Mouse (Mus musculus): ENCODE measurements around the gene Dgkh. TPM values are rescaled to one million over a fixed set of nuclear protein-coding genes. Genes with fewer than 3 reads are reported as not detected.

Gene Dgkh
- polyA plus RNA-seq, 1 experiment from 2014 or later = 2.6 TPM

DNA sequence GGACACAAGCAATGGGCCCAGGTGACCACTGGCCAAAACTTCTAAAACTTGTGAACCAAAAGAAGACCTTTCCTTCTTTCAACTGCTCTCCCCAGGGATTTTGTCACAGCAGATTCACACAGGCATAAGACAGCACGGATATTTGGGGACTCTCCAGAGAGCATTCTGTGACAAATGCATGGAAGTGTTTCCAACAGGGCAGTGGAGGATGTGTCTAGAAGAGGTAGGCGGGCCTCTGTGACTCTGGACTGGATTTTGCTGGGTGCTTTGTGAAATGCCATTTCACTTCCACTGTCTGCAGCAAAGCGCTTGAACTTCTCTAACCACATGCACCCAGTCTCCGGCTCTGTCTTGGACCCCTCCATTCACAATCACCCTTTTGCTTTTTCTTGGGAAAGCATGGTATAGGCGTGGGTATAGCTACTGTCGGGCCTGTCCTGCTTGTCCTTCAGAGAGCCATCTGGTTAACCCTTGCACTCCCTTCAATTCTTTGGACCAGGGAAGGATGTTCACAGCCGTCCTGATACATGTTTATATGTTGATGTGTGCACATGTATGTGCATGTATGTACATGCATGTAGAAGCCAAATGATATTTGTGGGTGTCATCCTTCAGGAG lies 77.5 kb downstream of the Dgkh start:
- ATAC-seq = no peak
- H3K9me3 ChIP-seq (replicated peaks; ENCODE audit: control insufficient read depth, low read length, poor library complexity, severe bottlenecking) = no peaks in the 10 kb centered on the region; the same call in 1 of the 2 replicates
- no peak overlapping the region for H3K4me2 ChIP-seq (ENCODE audit: low read length)
- no peak overlapping the region for H3K4me3 ChIP-seq (ENCODE audit: low read depth, low read length)
- WGBS = 84% methylated on average over 7 of the region's 7 CpGs
- no peaks in the 10 kb centered on the region for H3K27me3 ChIP-seq (ENCODE audit: control insufficient read depth, insufficient read depth, low read depth, low read length)
- no peaks in the 10 kb centered on the region; the same call in 1 of the 2 replicates for H3K36me3 ChIP-seq (ENCODE audit: control insufficient read depth, insufficient read depth, low read length)
- no peak overlapping the region for H3K27ac ChIP-seq (ENCODE audit: low read length)
- H3K4me1 ChIP-seq (ENCODE audit: control insufficient read depth, insufficient read depth, low read length) = no peaks in the 10 kb centered on the region
- H3K9ac ChIP-seq (ENCODE audit: low read depth, low read length) = no peak overlapping the region

GRCm38 (mm10) chr14:78654196-78654595 lies 78.4 kb downstream of the Dgkh start:
- no peaks in the 10 kb centered on the region; the same call in 1 of the 2 replicates for H3K9me3 ChIP-seq (replicated peaks; ENCODE audit: control insufficient read depth, low read length, poor library complexity, severe bottlenecking)
- H3K27me3 ChIP-seq (ENCODE audit: control insufficient read depth, insufficient read depth, low read depth, low read length) = no peaks in the 10 kb centered on the region
- no peak overlapping the region for H3K9ac ChIP-seq (ENCODE audit: low read depth, low read length)
- ATAC-seq = no peak
- 80% methylated on average over 10 of the region's 10 CpGs for WGBS
- no peaks in the 10 kb centered on the region; the same call in 1 of the 2 replicates for H3K36me3 ChIP-seq (ENCODE audit: control insufficient read depth, insufficient read depth, low read length)
- H3K4me2 ChIP-seq (ENCODE audit: low read length) = no peak overlapping the region
- no peak overlapping the region for H3K4me3 ChIP-seq (ENCODE audit: low read depth, low read length)
- H3K27ac ChIP-seq (ENCODE audit: low read length) = no peak overlapping the region
- H3K4me1 ChIP-seq (ENCODE audit: control insufficient read depth, insufficient read depth, low read length) = no peaks in the 10 kb centered on the region

DNA sequence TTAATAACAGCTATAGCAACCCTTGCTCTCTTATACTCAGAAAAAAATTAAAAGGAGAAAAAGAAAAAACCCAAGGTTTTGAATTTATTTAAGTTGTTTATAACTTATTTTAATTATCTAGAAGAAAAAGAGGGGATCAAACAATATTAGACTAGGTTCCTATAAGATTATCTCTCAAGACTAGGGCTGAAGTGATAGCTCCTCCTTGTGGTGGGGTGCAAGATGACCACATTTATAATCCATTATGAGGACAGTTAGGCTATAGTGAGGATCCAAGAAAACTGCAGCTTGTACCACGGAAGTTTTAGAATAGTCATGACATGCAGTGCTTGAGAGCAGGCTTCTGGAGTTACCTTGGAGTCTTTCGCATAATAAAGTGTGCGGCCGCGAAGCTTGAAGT lies 79.2 kb downstream of the Dgkh start:
- Histone ChIP-seq H3K4me3 (ENCODE audit: low read depth, low read length) (no peak overlapping the region), H3K4me2 (ENCODE audit: low read length) (no peak overlapping the region), H3K27ac (ENCODE audit: low read length) (no peak overlapping the region), H3K4me1 (ENCODE audit: control insufficient read depth, insufficient read depth, low read length) (no peaks in the 10 kb centered on the region), H3K9ac (ENCODE audit: low read depth, low read length) (no peak overlapping the region), H3K9me3 (replicated peaks; ENCODE audit: control insufficient read depth, low read length, poor library complexity, severe bottlenecking) (no peaks in the 10 kb centered on the region), H3K27me3 (ENCODE audit: control insufficient read depth, insufficient read depth, low read depth, low read length) (no peaks in the 10 kb centered on the region), H3K36me3 (ENCODE audit: control insufficient read depth, insufficient read depth, low read length) (no peaks in the 10 kb centered on the region; the same call in 1 of the 2 replicates)
- no peak for ATAC-seq
- 90% methylated on average over 5 of the region's 5 CpGs for WGBS

- no peak overlapping the region for H3K9ac ChIP-seq (ENCODE audit: low read depth, low read length)
- 73% methylated on average over 7 of the region's 7 CpGs for WGBS
- H3K27ac ChIP-seq (ENCODE audit: low read length) = no peak overlapping the region
- H3K4me1 ChIP-seq (ENCODE audit: control insufficient read depth, insufficient read depth, low read length) = no peaks in the 10 kb centered on the region
- H3K27me3 ChIP-seq (ENCODE audit: control insufficient read depth, insufficient read depth, low read depth, low read length) = no peaks in the 10 kb centered on the region
- no peaks in the 10 kb centered on the region for H3K9me3 ChIP-seq (replicated peaks; ENCODE audit: control insufficient read depth, low read length, poor library complexity, severe bottlenecking)
- H3K36me3 ChIP-seq (ENCODE audit: control insufficient read depth, insufficient read depth, low read length) = no peaks in the 10 kb centered on the region; the same call in 1 of the 2 replicates
- ATAC-seq = no peak
- no peak overlapping the region for H3K4me3 ChIP-seq (ENCODE audit: low read depth, low read length)
- no peak overlapping the region for H3K4me2 ChIP-seq (ENCODE audit: low read length)
Observed at GRCm38 (mm10) chr14:78651696-78652095, 80.9 kb downstream of the Dgkh start.

- Histone ChIP-seq H3K4me2 (ENCODE audit: low read length) (no peak overlapping the region), H3K27me3 (ENCODE audit: control insufficient read depth, insufficient read depth, low read depth, low read length) (no peaks in the 10 kb centered on the region), H3K27ac (ENCODE audit: low read length) (no peak overlapping the region), H3K9me3 (replicated peaks; ENCODE audit: control insufficient read depth, low read length, poor library complexity, severe bottlenecking) (no peaks in the 10 kb centered on the region), H3K9ac (ENCODE audit: low read depth, low read length) (no peak overlapping the region), H3K4me3 (ENCODE audit: low read depth, low read length) (no peak overlapping the region), H3K36me3 (ENCODE audit: control insufficient read depth, insufficient read depth, low read length) (no peaks in the 10 kb centered on the region; the same call in 1 of the 2 replicates), H3K4me1 (ENCODE audit: control insufficient read depth, insufficient read depth, low read length) (no peaks in the 10 kb centered on the region)
- no peak for ATAC-seq
- WGBS = 79% methylated on average over 9 of the region's 9 CpGs
Observed at GRCm38 (mm10) chr14:78650379-78651095, 82.0 kb downstream of the Dgkh start.

DNA sequence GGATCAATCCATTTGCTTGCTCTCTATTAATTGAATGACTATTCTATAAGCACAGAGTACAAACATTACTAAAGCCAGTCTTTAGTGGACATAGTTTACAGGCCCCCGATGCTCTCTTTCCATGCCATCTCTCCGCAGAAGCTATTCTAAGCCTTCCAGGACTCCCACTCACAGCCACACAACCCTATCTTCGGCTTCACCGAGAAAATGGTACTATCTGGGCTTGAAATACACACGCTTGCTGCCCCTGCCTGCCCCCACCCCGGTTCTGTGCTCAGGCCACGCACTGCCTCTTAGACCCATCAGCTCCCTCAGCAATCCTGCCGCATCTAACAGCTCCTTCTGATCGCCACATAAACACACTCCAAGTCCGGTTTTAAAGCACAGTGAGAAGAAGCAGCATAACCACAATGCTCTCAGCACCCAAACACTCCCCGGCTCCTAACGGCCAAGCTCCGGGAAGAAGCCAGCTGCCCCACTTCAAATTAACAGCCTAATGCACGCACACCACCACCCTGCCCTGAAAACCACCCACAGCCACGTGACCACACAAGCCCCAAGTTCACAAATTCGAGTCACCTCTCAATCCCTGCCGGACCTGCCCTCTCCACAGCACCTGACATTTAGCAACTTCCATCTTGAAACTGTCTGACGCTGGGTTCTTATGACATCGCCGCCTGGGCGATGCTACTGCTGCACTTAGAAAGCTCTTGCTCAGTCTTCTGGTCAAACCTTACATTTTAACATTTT lies 82.9 kb downstream of the Dgkh start:
- H3K9ac ChIP-seq (ENCODE audit: low read depth, low read length) = no peak overlapping the region
- 89% methylated on average over 21 of the region's 21 CpGs for WGBS
- H3K27ac ChIP-seq (ENCODE audit: low read length) = no peak overlapping the region

GRCm38 (mm10) chr14:78645622-78646021 lies 87.0 kb downstream of the Dgkh start:
- H3K4me3 ChIP-seq (ENCODE audit: low read depth, low read length) = no peak overlapping the region
- H3K9ac ChIP-seq (ENCODE audit: low read depth, low read length) = no peak overlapping the region
- H3K36me3 ChIP-seq (ENCODE audit: control insufficient read depth, insufficient read depth, low read length) = no peaks in the 10 kb centered on the region; the same call in 1 of the 2 replicates
- WGBS = 84% methylated on average over 3 of the region's 3 CpGs
- H3K4me2 ChIP-seq (ENCODE audit: low read length) = no peak overlapping the region
- no peaks in the 10 kb centered on the region for H3K9me3 ChIP-seq (replicated peaks; ENCODE audit: control insufficient read depth, low read length, poor library complexity, severe bottlenecking)
- H3K4me1 ChIP-seq (ENCODE audit: control insufficient read depth, insufficient read depth, low read length) = no peaks in the 10 kb centered on the region
- H3K27ac ChIP-seq (ENCODE audit: low read length) = no peak overlapping the region
- no peaks in the 10 kb centered on the region for H3K27me3 ChIP-seq (ENCODE audit: control insufficient read depth, insufficient read depth, low read depth, low read length)
- no peak for ATAC-seq

More for the DNA sequence above, 82.9 kb downstream of the Dgkh start:
- Histone ChIP-seq H3K4me1 (ENCODE audit: control insufficient read depth, insufficient read depth, low read length) (no peaks in the 10 kb centered on the region), H3K36me3 (ENCODE audit: control insufficient read depth, insufficient read depth, low read length) (no peaks in the 10 kb centered on the region; the same call in 1 of the 2 replicates), H3K4me2 (ENCODE audit: low read length) (no peak overlapping the region), H3K9me3 (replicated peaks; ENCODE audit: control insufficient read depth, low read length, poor library complexity, severe bottlenecking) (no peaks in the 10 kb centered on the region), H3K27me3 (ENCODE audit: control insufficient read depth, insufficient read depth, low read depth, low read length) (no peaks in the 10 kb centered on the region), H3K4me3 (ENCODE audit: low read depth, low read length) (no peak overlapping the region)
- ATAC-seq = no peak

DNA sequence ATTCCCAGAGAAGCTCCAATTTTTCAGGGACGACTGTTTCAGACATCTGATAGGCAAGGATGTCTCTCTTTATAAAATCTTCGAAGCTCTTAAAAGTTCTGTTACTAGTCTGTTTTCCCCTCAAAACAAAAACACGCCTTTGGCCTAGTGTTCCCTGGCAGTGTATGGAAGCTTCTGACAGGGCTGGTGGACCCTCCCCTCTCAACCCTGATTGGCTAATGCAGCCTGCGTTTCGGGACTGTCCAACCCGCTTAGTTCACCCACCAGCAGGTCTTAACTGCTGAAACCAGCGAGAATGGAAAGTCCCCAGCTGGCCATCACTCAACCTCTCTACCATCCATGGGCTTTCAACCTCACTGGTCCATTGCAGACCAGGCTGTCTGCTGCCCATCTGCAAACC lies 91.3 kb downstream of the Dgkh start:
- ATAC-seq = no peak
- 86% methylated on average over 7 of the region's 7 CpGs for WGBS
- no peaks in the 10 kb centered on the region for H3K4me1 ChIP-seq (ENCODE audit: control insufficient read depth, insufficient read depth, low read length)

GRCm38 (mm10) chr14:78639691-78640090 lies 92.9 kb downstream of the Dgkh start:
- no peaks in the 10 kb centered on the region for H3K9me3 ChIP-seq (replicated peaks; ENCODE audit: control insufficient read depth, low read length, poor library complexity, severe bottlenecking)
- no peak overlapping the region for H3K4me3 ChIP-seq (ENCODE audit: low read depth, low read length)
- no peak overlapping the region for H3K27ac ChIP-seq (ENCODE audit: low read length)
- H3K27me3 ChIP-seq (ENCODE audit: control insufficient read depth, insufficient read depth, low read depth, low read length) = no peaks in the 10 kb centered on the region
- no peak overlapping the region for H3K9ac ChIP-seq (ENCODE audit: low read depth, low read length)
- no peak for ATAC-seq
- H3K4me2 ChIP-seq (ENCODE audit: low read length) = no peak overlapping the region
- 77% methylated on average over 5 of the region's 5 CpGs for WGBS
- H3K36me3 ChIP-seq (ENCODE audit: control insufficient read depth, insufficient read depth, low read length) = no peaks in the 10 kb centered on the region
- H3K4me1 ChIP-seq (ENCODE audit: control insufficient read depth, insufficient read depth, low read length) = no peaks in the 10 kb centered on the region

More for the DNA sequence above, 91.3 kb downstream of the Dgkh start:
- Histone ChIP-seq H3K27ac (ENCODE audit: low read length) (no peak overlapping the region), H3K9ac (ENCODE audit: low read depth, low read length) (no peak overlapping the region), H3K4me3 (ENCODE audit: low read depth, low read length) (no peak overlapping the region), H3K27me3 (ENCODE audit: control insufficient read depth, insufficient read depth, low read depth, low read length) (no peaks in the 10 kb centered on the region), H3K36me3 (ENCODE audit: control insufficient read depth, insufficient read depth, low read length) (no peaks in the 10 kb centered on the region), H3K4me2 (ENCODE audit: low read length) (no peak overlapping the region), H3K9me3 (replicated peaks; ENCODE audit: control insufficient read depth, low read length, poor library complexity, severe bottlenecking) (no peaks in the 10 kb centered on the region)
